Mouse (Mus musculus) 3134 (cell line): ENCODE measurements around the gene Myh9.

Source experiments
- DNase-seq: peaks from one replicate; pipeline ENCODE4 v3.0.0-alpha.2; 2011; ENCODE audit warnings: low spot score; ENCODE audit not compliant: insufficient read length; ENCODE audit errors: extremely low read depth

The Myh9 gene

DNA sequence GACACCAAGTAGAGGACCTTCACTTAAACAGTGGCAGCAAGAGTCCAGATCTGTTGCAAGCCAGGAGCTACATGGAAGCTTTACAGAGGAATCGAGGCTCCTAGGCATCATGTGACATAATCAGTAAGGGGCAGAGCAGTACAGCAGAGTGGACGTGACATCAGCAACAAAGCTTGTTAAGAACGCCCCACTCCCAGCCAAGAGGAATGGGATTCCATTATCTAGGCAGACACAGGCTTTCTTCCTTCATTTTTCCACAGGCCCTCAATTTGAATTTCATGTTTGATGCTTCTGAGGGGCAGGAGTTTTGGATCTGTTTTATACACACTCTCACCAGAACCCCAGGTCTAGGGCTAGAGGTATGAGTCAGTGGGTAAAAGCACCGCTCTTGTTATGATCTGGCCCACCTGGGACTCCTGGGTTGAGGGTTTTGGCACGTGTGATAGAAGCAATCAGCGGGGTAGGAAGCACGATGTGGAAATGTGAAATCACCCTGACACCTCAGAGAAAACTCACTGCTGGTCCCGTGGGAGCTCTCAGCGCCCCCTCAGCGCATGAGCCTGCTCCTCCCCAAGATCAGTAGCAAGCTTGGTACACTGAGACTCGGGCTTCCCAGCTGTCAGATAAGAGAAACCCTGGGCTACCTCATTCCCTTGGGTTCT lies 30.7 kb downstream of the Myh9 start:
- DNase-seq: no peak

DNA sequence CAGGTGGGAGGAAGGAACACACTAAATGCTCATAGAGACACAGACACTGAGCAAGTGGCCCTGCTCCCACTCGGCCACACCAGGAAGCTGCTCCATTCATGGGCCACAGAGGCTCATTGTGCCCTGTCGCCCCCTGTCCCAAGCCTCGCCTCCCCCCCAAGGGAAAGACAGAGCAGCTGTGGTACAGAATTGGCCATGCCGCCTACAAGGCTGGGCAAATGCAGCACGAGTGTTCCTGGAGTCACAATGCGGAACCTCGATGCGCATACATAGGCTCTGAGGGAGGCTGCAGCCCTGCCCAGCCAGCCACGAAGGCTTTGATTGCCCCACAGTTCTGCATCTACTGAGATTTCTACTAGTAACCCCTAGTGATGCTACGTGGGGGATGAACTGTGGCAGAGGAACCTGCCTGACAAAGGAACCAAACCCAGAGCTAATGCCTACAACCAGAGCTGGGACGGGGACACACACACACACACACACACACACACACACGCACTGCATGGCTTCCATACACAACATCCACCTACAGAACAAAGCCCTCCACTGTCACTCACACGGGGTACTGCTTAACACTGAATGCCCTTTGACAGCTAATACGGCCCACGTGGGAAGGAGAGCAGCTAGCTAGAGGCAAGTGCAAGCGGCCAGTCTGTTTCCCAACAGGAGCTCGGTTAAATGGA lies 31.4 kb downstream of the Myh9 start:
- no peak for DNase-seq

DNA sequence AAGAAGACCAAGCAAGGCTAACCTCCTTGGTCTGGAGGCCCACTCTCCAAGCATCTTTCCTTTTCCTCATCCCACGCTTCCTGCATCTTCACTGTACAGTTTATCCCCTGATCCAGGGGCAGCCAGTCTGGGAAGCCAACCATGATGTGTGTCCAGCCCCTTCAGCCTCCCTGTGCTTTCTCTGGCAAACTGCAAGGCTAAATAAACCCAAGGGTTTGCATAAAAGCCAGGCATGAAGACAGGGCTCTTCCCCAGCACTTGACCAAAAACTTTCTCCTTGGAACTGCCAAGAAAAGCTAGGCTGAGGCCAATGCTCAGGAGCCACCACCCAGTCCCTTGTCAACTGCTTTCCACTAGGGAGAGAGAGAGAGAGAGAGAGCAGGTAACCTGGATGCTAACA lies 32.5 kb downstream of the Myh9 start:
- no peak for DNase-seq

DNA sequence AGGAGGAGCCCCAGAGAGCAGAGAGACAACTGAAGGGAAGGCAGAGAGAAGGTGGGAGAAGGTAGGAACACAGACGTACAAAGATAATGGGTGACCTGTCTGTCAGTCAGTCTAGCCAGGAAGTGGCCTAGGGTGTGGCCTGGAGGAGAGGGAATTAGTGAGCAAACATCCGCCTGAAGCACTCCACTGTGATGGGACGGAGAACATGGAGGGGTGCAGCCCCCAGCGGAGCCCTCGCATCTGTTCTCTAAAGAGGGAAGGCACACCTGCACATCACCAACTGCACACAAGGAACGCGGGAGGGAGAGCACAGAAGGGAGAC lies 34.8 kb downstream of the Myh9 start:
- no peak for DNase-seq

DNA sequence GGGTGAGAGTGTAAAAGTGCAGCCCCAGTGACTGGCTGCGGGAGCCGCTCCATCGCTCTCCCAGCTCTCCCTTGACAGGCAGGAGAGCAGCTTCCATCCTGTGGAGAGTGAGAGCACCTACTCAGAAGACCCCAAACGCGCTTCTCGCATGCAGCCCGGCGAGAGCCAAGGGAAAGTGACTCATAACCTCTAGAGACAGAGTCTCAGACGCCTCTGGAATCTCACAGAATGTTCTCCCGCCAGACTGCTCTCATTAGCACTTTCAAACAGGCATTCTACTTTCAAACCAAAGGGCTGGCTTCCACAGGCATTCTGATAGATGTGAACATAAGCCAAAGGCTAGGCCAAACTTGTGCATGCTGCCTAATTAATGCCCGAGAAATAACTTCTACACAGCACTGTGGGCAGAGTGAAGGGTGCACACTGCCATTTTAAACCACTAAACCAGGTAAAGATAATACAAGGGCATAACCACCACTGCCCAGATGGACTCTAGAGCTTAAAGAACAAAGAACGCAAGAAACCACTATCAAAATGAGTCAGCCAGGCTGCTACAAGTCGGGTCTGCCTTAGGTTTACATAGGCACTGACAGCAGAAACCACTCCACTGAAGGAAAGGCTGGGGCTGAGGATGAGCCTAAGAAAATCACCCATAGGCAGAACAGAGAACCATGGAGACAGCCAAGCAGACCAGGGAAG lies 35.3 kb downstream of the Myh9 start:
- DNase-seq: no peak

DNA sequence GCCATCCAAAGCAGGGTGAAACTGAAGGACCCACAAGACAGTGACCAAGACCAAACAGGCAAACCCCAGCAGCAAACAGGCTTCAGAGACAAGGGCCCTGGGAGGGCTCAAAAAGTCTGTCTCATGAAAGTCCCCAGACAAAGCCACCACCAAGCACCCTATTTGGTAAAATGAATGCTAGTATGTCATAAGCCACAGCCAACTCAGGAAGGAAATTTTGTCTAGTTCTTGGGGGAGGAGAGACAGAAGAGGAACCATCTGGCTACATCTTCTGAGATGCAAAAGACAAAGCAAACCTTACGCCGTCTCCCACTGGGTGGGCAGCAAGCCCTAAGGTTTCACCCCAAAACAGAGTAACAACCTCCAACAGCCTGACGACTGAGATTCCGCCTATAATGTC lies 36.3 kb downstream of the Myh9 start:
- DNase-seq: no peak

DNA sequence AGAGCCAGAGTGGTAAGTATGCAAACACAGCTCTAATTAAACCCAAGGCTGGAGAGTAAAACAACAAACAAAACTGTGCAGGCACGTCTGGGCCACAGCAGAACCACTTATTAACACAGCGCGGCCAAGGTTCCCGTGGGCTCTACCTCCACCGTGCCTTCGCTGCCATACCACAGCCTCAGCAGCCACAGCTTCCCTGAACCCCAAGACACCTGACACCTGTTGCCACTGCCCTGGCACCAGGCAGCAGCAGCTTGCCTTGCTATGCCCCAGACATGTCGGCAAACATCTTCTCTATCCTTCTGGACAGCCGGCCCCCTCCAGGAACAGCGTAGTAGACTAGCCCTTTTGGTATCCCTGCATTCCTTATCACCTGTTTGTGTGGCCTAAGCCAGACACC lies 37.0 kb downstream of the Myh9 start:
- DNase-seq: no peak

DNA sequence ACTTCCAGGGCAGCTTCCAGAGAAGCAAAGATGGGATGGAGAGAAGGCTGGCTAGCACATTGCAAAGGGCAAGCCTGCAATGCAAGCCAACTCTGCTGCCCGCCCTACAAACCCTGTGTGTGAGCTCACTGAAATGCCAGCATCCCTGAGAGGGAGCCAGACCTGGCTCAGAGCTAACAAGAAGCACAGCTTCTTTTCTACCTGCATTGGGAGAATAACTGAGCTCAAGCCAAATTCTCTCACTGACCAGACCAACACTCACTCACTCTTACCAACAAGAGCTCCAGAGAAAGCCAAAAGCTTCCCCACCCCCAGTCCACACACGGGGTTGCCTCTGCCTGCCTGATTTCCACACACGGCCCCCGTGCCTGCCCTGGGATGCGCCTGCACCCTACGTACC lies 37.5 kb downstream of the Myh9 start:
- peak; percentile 58 for DNase-seq

DNA sequence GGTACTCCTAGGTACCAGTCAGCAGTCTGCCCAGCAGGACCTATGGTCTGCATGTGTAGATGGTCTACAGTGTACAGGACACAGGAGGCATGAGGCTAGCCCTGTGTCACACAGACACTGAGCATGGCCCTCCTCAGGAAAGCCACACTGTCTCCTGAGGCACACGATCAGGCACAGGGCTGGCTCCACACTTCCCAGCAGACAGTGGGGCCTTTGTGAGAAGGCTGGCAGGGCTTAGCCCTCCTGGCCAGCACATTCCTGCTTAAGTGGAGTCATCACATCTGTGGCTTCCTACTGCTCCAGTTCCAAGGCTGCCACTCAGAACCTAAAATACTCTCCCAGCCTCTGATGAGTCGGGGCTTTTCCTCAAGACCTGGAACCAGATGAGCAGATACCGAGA lies 38.2 kb downstream of the Myh9 start:
- peak; percentile 81 for DNase-seq

DNA sequence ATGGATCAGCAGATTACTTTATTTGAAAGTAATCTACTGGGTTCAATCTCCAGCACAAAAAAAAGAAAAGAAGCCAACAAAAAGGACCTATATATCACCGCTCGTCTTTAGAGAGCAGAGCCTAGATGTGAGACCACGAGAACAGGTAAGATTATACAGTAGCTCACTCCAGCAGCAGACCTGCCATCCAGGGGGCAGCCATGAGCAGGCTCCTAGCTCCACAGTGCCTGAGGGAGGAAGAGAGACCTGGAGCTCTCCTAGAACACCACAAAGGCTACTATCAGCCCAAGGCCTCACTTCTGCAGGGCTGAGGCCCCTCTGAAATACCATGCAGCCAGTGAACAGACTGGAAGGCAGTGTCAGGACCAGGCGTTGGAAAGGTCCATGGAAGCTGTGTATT lies 39.0 kb downstream of the Myh9 start:
- DNase-seq: no peak

DNA sequence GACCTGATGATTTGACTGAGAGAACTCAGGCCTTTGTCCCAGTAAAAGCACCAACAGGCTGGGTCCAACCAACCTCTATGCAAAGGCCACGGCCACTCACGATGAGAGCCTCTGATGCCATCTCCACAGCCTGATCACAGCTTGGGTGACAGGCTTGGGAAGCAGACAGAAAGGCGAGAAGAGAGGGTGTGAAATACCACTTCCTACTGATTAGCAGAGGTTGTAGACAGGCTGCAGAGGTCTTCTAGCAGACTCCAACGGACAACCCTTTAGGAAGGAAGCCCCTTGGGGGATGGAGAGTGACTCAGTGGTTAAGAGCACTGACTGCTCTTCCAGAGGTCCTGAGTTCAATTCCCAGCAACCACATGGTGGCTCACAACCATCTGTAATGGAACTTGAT lies 40.8 kb downstream of the Myh9 start:
- no peak for DNase-seq

DNA sequence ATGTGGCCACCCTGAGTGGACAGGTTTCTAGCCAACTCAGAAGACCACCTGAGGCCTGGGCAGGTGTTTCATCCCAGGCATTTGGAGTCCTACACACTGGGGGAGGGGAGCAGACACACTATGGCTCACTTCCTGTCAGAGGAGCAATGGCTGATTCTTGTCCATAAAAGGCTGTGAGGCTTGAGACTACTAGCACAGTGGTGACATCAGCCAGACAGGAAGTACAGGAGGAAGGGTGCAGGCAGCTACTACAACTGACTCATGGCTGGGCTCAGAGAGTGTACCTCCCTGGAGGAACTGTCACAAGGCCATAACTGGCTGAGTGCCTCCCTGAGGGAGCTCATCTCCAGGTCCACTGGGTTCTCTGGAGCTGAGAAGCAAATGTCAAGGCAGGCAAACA lies 41.5 kb downstream of the Myh9 start:
- peak; percentile 80 for DNase-seq

DNA sequence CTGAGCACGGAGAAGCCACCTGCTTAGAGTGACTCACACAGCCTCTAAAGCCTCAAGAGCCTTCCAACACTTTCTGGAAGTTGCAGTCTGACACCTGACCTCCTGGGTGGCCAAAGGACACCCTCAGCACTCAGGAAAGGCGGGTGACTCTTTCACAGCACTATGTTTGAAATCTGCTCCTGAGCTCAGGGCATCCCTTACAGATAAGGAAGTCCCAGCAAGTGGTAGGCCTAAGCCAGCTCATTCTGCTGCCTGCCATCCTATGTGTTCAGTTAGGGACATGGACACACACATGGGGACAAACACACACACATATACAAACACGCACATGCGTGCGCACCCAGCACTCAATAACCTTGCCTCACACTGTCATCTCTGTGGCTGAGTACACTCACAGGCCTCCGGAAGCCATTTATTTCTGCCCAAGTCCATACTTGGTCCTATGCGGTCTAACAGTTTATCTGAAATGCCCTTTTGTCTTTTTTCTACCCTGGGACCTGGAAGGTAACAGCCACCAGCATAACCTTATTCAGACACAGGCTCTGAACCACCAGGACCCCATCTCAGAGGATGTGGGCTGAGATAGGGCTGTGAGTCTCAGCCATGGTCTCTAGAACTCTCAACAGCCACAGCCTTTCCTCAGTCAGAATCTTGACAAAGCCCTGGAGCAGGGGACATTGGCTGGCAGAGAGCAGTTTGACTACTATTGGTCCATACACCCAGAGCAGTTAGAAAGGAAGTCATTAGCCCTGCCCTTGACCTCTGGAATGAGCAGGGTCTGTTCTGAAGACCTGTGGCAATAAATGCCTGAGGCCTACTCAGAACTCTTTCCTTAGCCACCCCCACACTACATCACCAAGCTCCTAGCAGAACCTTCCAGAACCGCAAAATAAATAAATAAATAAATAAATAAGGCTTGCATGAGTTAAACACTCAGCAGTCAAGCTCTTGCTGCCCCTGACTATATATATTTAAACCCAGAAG lies 42.2 kb downstream of the Myh9 start:
- DNase-seq: no peak

DNA sequence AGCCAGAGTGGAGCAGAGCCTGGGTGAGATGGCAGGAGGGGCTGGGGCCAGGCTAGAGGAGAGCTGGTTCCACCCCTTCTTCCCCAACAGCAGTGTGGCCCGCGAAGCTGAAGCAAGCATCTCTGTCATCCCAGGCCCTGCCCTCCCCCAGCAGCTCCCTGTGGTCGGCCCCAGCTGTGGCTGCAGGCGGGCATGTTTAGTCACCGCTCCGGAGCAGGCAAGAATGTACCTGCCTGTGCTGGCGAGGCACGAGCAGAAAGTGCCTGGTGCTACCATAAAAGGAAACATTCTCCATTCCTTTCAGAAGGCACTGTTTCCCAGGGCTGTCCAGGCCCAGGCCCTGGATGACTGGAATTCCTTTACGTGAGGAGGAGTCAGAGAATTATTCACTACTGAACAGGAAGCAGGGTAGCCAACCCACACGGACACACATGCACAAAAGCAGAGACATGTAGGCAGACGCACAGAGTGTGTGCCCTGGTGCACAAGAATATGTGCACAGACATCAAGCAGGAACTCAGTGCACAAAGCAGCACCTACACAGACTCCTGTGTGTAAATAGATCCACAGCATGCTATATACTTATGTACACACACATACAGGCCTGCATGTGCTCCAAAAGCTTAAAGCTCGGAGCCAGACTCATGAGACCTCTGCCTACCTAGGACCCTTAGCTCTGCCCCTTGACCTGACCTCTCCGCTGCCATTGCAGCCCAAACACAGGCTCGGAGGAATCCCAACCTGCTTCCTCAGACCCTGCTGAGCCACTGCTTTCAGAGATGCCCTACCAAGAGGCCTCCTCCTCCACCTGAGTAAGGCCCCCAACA lies 43.1 kb downstream of the Myh9 start:
- DNase-seq: peak; percentile 96

DNA sequence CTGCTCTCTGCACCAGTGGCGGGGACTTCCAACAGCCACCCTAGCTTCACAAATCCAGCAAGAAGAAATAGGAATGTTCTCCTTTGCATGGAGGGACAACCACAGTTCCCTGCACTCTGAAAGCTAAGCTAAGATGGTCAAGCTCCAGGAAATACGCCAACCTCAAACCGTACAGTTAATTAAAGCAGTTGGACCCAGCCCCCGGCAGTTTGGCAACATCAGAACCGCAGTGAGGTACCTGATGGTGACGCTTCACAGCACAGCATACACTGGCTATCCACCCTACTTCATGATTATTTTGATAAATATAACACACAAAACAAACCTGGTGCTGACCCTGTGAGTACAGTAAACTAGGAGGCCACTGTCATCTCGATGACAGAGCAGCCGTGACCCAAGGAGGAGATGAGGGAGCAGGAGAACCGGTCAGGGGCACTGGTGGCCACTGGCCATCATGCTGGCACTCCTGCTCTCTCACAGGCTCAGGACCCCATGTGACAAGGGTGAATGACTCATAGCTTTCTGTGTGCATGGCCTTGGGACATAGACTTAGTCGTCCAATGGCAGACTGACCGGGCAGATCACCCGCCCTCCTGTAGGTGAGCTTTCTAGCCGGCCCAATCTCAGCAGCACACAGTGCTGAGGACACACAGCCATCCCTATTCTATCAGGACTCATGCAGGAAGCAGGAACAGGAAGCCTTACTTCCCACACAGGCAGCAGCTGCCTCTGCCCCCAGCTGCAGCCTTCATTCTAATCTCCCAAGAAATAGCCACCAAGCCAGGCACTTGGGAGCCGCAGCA lies 44.2 kb downstream of the Myh9 start:
- DNase-seq: peak; percentile 80

DNA sequence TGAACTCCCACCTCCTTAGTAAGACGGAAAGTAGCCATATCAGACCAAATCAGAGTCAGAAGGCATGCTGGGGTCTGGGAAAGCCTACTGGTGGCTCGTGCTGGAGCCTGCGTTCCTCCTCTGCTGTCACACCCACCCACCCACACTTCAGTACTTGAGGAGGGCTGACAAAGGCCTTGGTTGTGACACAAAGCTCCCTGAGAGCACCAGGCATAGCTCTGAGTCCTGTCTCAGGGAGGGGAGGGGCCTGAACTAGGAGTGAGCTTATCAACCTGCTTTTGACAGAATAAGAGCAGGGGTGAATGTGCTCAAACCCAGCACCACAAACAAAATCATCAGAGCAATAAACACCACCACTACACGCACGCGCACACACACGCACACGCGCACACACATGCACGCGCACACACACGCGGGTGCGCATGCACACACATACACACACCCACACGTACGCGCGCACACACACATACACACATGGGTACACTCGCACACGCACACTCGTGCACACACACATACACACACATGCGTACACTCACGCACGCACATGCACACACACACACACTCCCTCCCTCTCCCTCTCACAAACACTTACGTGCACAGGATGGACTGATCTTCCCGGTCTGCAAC lies 45.5 kb downstream of the Myh9 start:
- DNase-seq: no peak

DNA sequence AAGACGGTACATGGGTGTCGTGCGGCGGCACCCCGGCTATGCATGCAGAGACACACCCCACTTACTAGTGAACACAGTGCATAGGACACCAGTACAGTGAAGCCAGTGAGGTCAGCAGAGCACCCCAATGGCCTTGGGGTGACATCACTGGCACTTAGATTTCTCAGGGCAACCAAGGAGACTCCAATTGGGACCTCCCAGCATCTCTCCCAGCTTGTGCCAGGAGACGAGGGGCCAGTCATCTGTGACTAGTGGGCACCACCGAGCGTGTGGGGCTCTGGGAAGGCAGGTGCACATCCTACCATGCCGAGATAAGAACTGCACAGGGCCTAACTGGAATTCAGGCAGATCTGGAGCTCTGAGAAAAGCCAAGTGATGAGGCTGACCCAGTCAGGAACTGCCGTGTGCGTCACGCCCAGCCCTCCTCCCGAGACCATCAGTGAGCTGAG lies 47.0 kb downstream of the Myh9 start:
- no peak for DNase-seq

DNA sequence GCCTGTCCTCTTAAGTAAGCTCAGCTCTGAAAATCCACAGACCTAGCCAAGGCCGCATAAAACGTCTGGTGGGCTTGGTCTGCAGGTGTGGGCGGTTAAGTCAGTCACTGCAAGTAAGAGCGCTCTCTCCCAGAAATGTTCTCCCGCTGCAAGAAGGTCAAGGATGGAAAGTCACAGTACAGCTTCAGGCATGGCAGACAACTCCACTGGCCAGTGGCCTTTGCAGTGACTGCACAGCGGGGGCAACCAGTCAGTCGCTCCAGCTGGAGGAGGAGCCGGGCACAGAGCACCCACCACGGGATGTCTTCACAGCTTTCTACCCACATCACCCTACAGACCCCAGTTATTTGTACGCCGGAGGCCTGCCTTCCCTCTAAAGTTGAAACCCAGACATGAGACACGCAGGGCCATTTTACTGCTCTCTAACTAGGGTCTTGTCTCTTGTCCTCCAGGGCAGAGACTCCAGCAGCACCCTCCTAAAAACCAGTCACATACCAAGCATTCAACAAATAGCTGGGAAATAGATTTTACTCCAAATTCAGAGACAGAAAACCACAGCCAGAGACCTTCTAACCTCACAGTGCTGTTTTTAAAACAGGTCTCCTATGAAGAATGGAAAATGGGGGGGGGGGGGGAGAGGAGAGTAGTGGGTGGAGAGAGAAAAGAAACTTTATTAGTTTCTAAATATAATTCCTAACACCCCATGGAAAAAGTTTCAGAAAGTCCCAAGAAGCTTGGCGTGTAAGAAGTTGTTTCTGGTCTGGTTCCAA lies 47.7 kb downstream of the Myh9 start:
- DNase-seq: no peak
